Mouse (Mus musculus): ENCODE results near the gene Nfat5. TPM values are rescaled to one million over a fixed set of nuclear protein-coding genes. Genes with fewer than 3 reads are reported as not detected.

Gene Nfat5
- polyA plus RNA-seq, 1 experiment from 2014 or later = 13.7 TPM

- ATAC-seq (ENCODE audit: low read depth) (no peak), DNase-seq (ENCODE audit: low spot score) (no peak)
- WGBS = 51% methylated on average over 5 of the region's 5 CpGs
- Histone ChIP-seq H3K27me3 (replicated peaks; ENCODE audit: control insufficient read depth, insufficient read depth, low read length) (no peaks in the 10 kb centered on the region), H3K4me2 (ENCODE audit: low read depth, low read length) (no peak overlapping the region), H3K9ac (ENCODE audit: low read depth, low read length) (no peak overlapping the region), H3K36me3 (ENCODE audit: control insufficient read depth, insufficient read depth, low read length) (peaks cover 10% of the 10 kb centered on the region), H3K27ac (replicated peaks; ENCODE audit: low read depth, low read length) (no peak overlapping the region), H3K4me3 (ENCODE audit: low read depth, low read length) (no peak overlapping the region), H3K9me3 (ENCODE audit: control insufficient read depth, low read length) (no peaks in the 10 kb centered on the region), H3K4me1 (ENCODE audit: control insufficient read depth, insufficient read depth, low read length) (peaks cover 19% of the 10 kb centered on the region)
These were observed 91.4 kb downstream of the Nfat5 start for GRCm38 (mm10) chr8:107384651-107385050.

DNA sequence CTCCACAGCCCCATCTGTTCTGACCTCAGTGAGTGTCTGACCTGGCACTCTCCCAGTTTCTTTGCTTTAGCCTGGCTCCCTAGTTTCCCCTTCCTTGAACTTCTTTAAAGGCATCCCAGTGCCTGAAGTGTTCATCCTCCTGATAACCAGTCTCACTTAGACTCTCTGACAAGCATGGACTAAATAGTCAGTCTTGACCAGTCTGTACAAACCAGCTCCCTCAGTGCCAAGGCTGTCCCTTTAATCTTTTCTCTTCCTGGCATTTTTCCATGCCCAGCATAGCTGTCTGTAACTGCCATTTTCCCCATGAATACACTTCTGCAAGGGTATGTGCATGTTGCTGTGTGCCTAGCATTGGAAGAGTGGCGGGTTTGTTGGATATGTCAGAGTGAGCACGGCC, 91.8 kb downstream of the Nfat5 start:
- 89% methylated on average over 2 of the region's 2 CpGs for WGBS
- DNase-seq (ENCODE audit: low spot score) = no peak
- no peak overlapping the region for H3K4me2 ChIP-seq (ENCODE audit: low read depth, low read length)

DNA sequence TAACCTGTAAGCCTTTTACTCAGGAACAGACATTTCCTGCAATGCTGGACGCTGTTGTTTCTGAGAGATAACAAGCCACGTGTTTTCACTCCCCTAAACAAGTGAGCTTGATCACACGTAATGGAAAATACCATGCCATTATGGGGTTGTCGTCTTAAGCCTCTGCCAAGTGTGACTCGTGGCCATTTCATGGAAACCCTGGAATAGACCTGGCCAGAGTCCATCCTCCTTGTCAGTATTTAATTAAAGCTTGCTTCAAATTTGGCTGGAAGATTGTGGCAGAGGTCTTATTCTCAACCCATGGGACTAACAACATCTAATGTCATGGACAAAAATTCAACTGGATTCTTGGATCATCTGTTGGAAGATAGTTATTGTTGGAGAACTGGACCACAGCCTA, 92.9 kb downstream of the Nfat5 start:
- Histone ChIP-seq H3K9ac (ENCODE audit: low read depth, low read length) (no peak overlapping the region), H3K36me3 (ENCODE audit: control insufficient read depth, insufficient read depth, low read length) (no peaks in the 10 kb centered on the region), H3K4me2 (ENCODE audit: low read depth, low read length) (no peak overlapping the region), H3K27me3 (replicated peaks; ENCODE audit: control insufficient read depth, insufficient read depth, low read length) (no peaks in the 10 kb centered on the region), H3K4me1 (ENCODE audit: control insufficient read depth, insufficient read depth, low read length) (peaks cover 22% of the 10 kb centered on the region), H3K4me3 (ENCODE audit: low read depth, low read length) (no peak overlapping the region), H3K9me3 (ENCODE audit: control insufficient read depth, low read length) (no peaks in the 10 kb centered on the region), H3K27ac (replicated peaks; ENCODE audit: low read depth, low read length) (no peak overlapping the region)
- DNase-seq (ENCODE audit: low spot score) = no peak
- ATAC-seq (ENCODE audit: low read depth) = no peak
- WGBS = 46% methylated on average over 5 of the region's 5 CpGs

More for the DNA sequence above, 91.8 kb downstream of the Nfat5 start:
- Histone ChIP-seq H3K4me1 (ENCODE audit: control insufficient read depth, insufficient read depth, low read length) (peaks cover 22% of the 10 kb centered on the region), H3K27me3 (replicated peaks; ENCODE audit: control insufficient read depth, insufficient read depth, low read length) (no peaks in the 10 kb centered on the region), H3K4me3 (ENCODE audit: low read depth, low read length) (no peak overlapping the region), H3K36me3 (ENCODE audit: control insufficient read depth, insufficient read depth, low read length) (peaks cover 7% of the 10 kb centered on the region), H3K9ac (ENCODE audit: low read depth, low read length) (no peak overlapping the region), H3K9me3 (ENCODE audit: control insufficient read depth, low read length) (no peaks in the 10 kb centered on the region), H3K27ac (replicated peaks; ENCODE audit: low read depth, low read length) (no peak overlapping the region)
- no peak for ATAC-seq (ENCODE audit: low read depth)

- no peaks in the 10 kb centered on the region for H3K9me3 ChIP-seq (ENCODE audit: control insufficient read depth, low read length)
- H3K36me3 ChIP-seq (ENCODE audit: control insufficient read depth, insufficient read depth, low read length) = no peaks in the 10 kb centered on the region
- no peak overlapping the region for H3K27ac ChIP-seq (replicated peaks; ENCODE audit: low read depth, low read length)
- DNase-seq (ENCODE audit: low spot score) (peak; percentile 76), ATAC-seq (ENCODE audit: low read depth) (no peak)
- H3K4me1 ChIP-seq (ENCODE audit: control insufficient read depth, insufficient read depth, low read length) = peaks cover 22% of the 10 kb centered on the region
- WGBS = 25% methylated on average over 3 of the region's 3 CpGs
- H3K9ac ChIP-seq (ENCODE audit: low read depth, low read length) = no peak overlapping the region
- H3K4me3 ChIP-seq (ENCODE audit: low read depth, low read length) = no peak overlapping the region
- H3K4me2 ChIP-seq (ENCODE audit: low read depth, low read length) = no peak overlapping the region
- no peaks in the 10 kb centered on the region for H3K27me3 ChIP-seq (replicated peaks; ENCODE audit: control insufficient read depth, insufficient read depth, low read length)
These were observed 93.4 kb downstream of the Nfat5 start for GRCm38 (mm10) chr8:107386642-107387041.

DNA sequence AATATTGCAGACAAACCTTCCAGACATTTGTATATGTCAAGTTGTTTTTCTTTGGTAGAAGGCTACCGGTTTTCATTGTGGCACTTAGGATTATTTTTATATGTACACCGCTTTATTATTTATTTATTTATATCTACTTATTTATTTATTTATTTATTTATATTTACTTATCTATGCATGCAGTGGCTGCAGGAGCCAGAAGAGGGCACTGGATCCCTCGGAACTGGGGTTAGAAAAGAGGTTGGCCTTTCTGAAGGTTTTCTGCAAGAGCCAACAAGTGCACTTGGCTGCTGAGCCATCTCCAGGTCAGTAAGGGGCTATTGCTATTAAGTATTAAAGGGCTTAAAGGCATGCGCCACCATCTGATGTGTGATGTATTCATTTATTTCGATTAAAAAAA, 94.6 kb downstream of the Nfat5 start:
- no peaks in the 10 kb centered on the region for H3K27me3 ChIP-seq (replicated peaks; ENCODE audit: control insufficient read depth, insufficient read depth, low read length)
- H3K27ac ChIP-seq (replicated peaks; ENCODE audit: low read depth, low read length) = no peak overlapping the region; the same call in 1 of the 2 replicates
- H3K4me3 ChIP-seq (ENCODE audit: low read depth, low read length) = no peak overlapping the region
- peaks cover 22% of the 10 kb centered on the region for H3K4me1 ChIP-seq (ENCODE audit: control insufficient read depth, insufficient read depth, low read length)
- H3K9me3 ChIP-seq (ENCODE audit: control insufficient read depth, low read length) = no peaks in the 10 kb centered on the region
- WGBS = 52% methylated on average over 5 of the region's 5 CpGs
- ATAC-seq (ENCODE audit: low read depth) (no peak), DNase-seq (ENCODE audit: low spot score) (peak; percentile 65)
- H3K9ac ChIP-seq (ENCODE audit: low read depth, low read length) = no peak overlapping the region
- H3K36me3 ChIP-seq (ENCODE audit: control insufficient read depth, insufficient read depth, low read length) = no peaks in the 10 kb centered on the region
- H3K4me2 ChIP-seq (ENCODE audit: low read depth, low read length) = peak overlapping the region; percentile 21; the same call in 1 of the 2 replicates

- Histone ChIP-seq H3K4me3 (ENCODE audit: low read depth, low read length) (no peak overlapping the region), H3K9me3 (ENCODE audit: control insufficient read depth, low read length) (no peaks in the 10 kb centered on the region), H3K9ac (ENCODE audit: low read depth, low read length) (no peak overlapping the region), H3K27me3 (replicated peaks; ENCODE audit: control insufficient read depth, insufficient read depth, low read length) (no peaks in the 10 kb centered on the region), H3K27ac (replicated peaks; ENCODE audit: low read depth, low read length) (no peak overlapping the region), H3K4me1 (ENCODE audit: control insufficient read depth, insufficient read depth, low read length) (peaks cover 19% of the 10 kb centered on the region), H3K4me2 (ENCODE audit: low read depth, low read length) (no peak overlapping the region), H3K36me3 (ENCODE audit: control insufficient read depth, insufficient read depth, low read length) (no peaks in the 10 kb centered on the region)
- ATAC-seq (ENCODE audit: low read depth) = peak; percentile 63
- 45% methylated on average over 8 of the region's 8 CpGs for WGBS
- peak; percentile 91 for DNase-seq (ENCODE audit: low spot score)
These were observed 96.3 kb downstream of the Nfat5 start for GRCm38 (mm10) chr8:107389557-107389956.

GRCm38 (mm10) chr8:107390476-107391135, 97.3 kb downstream of the Nfat5 start:
- DNase-seq (ENCODE audit: low spot score) (no peak), ATAC-seq (ENCODE audit: low read depth) (no peak)
- peaks cover 19% of the 10 kb centered on the region for H3K4me1 ChIP-seq (ENCODE audit: control insufficient read depth, insufficient read depth, low read length)
- no peak overlapping the region for H3K9ac ChIP-seq (ENCODE audit: low read depth, low read length)
- H3K36me3 ChIP-seq (ENCODE audit: control insufficient read depth, insufficient read depth, low read length) = no peaks in the 10 kb centered on the region
- no peaks in the 10 kb centered on the region for H3K27me3 ChIP-seq (replicated peaks; ENCODE audit: control insufficient read depth, insufficient read depth, low read length)
- H3K27ac ChIP-seq (replicated peaks; ENCODE audit: low read depth, low read length) = no peak overlapping the region
- no peak overlapping the region for H3K4me3 ChIP-seq (ENCODE audit: low read depth, low read length)
- no peak overlapping the region for H3K4me2 ChIP-seq (ENCODE audit: low read depth, low read length)
- 87% methylated on average over 16 of the region's 16 CpGs for WGBS
- no peaks in the 10 kb centered on the region for H3K9me3 ChIP-seq (ENCODE audit: control insufficient read depth, low read length)

GRCm38 (mm10) chr8:107391136-107391516, 97.9 kb downstream of the Nfat5 start:
- Histone ChIP-seq H3K4me2 (ENCODE audit: low read depth, low read length) (no peak overlapping the region), H3K27ac (replicated peaks; ENCODE audit: low read depth, low read length) (no peak overlapping the region), H3K36me3 (ENCODE audit: control insufficient read depth, insufficient read depth, low read length) (no peaks in the 10 kb centered on the region), H3K4me3 (ENCODE audit: low read depth, low read length) (no peak overlapping the region), H3K9ac (ENCODE audit: low read depth, low read length) (no peak overlapping the region), H3K9me3 (ENCODE audit: control insufficient read depth, low read length) (no peaks in the 10 kb centered on the region), H3K4me1 (ENCODE audit: control insufficient read depth, insufficient read depth, low read length) (peaks cover 19% of the 10 kb centered on the region), H3K27me3 (replicated peaks; ENCODE audit: control insufficient read depth, insufficient read depth, low read length) (no peaks in the 10 kb centered on the region)
- no peak for DNase-seq (ENCODE audit: low spot score)
- ATAC-seq (ENCODE audit: low read depth) = no peak
- WGBS = 70% methylated on average over 4 of the region's 4 CpGs

GRCm38 (mm10) chr8:107395397-107395796, 102.1 kb downstream of the Nfat5 start:
- Histone ChIP-seq H3K9me3 (ENCODE audit: control insufficient read depth, low read length) (no peaks in the 10 kb centered on the region), H3K27ac (replicated peaks; ENCODE audit: low read depth, low read length) (no peak overlapping the region), H3K27me3 (replicated peaks; ENCODE audit: control insufficient read depth, insufficient read depth, low read length) (no peaks in the 10 kb centered on the region), H3K4me2 (ENCODE audit: low read depth, low read length) (no peak overlapping the region), H3K4me3 (ENCODE audit: low read depth, low read length) (no peak overlapping the region), H3K4me1 (ENCODE audit: control insufficient read depth, insufficient read depth, low read length) (peaks cover 5% of the 10 kb centered on the region), H3K36me3 (ENCODE audit: control insufficient read depth, insufficient read depth, low read length) (no peaks in the 10 kb centered on the region), H3K9ac (ENCODE audit: low read depth, low read length) (no peak overlapping the region)
- DNase-seq (ENCODE audit: low spot score) (no peak), ATAC-seq (ENCODE audit: low read depth) (no peak)

All from embryonic facial prominence, embryonic 14.5 days (tissue).